ENCODE assay signal across 26 mouse cellular contexts in the genomic region with DNA sequence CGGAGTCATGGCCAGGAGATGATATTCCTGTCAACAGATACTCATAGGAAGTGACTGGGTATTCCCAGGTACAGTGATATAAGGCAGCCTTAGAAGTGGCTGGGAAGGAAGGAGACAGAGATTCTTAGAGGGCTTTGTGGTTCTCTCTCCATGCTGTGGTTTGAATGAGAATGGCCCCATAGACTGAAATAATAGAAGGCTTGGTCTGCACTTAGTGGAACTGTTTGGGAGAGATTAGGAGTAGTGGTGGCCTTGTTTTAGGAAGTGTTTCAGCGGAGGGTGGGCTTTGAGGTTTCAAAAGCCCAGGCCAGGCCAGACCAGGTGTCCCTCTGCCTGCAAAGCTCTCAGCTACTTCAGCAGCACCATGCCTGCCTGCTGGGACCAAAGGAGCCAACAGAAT.
"Had no signal": no experiment of that assay in that cellular context is flagged by ENCODE, and none has a peak within 500 bp of the region (broad histone marks: within the 10 kb centered on the region; RNA-seq: fewer than 3 reads in every experiment).

No protein-coding gene starts in this region.

- H3K4me1 ChIP-seq: embryonic facial prominence, embryonic 10.5 days; embryonic facial prominence, embryonic 12.5 days; embryonic facial prominence, embryonic 13.5 days; embryonic facial prominence, embryonic 15.5 days; forebrain, embryonic 12.5 days had no signal

- ATAC-seq: forebrain, embryonic 13.5 days; forebrain, embryonic 14.5 days; forebrain, embryonic 15.5 days; forebrain, embryonic 16.5 days; forebrain, postnatal 0 days had no signal

- H3K4me3 ChIP-seq: embryonic facial prominence, embryonic 10.5 days; embryonic facial prominence, embryonic 12.5 days; embryonic facial prominence, embryonic 13.5 days; embryonic facial prominence, embryonic 15.5 days; erythroblast, embryonic 14.5 days; forebrain, embryonic 10.5 days; forebrain, embryonic 12.5 days; forebrain, embryonic 13.5 days; forebrain, embryonic 15.5 days; gastrocnemius, adult 2 months; heart, adult 2 months had no signal

- DNase-seq: cerebellum, adult 9-11 months; cerebellum, postnatal 10 days; cerebellum, postnatal 14 days; cerebellum, postnatal 25 days; cerebellum, postnatal 36 days; embryo, embryonic 11 days; forebrain, postnatal 0 days; gastrocnemius, adult 2 months; gastrocnemius, postnatal 10 days; gastrocnemius, postnatal 14 days; gastrocnemius, postnatal 25 days; gastrocnemius, postnatal 36 days; heart, adult 11 months; heart, adult 18-20 months; heart, adult 2 months had no signal

- H3K36me3 ChIP-seq: embryonic facial prominence, embryonic 10.5 days; embryonic facial prominence, embryonic 12.5 days; embryonic facial prominence, embryonic 13.5 days; embryonic facial prominence, embryonic 15.5 days; forebrain, embryonic 10.5 days; forebrain, embryonic 12.5 days; forebrain, embryonic 15.5 days had no signal

- H3K27ac ChIP-seq: embryonic facial prominence, embryonic 10.5 days; embryonic facial prominence, embryonic 12.5 days; embryonic facial prominence, embryonic 13.5 days; embryonic facial prominence, embryonic 15.5 days; forebrain, embryonic 10.5 days; forebrain, embryonic 12.5 days; forebrain, embryonic 13.5 days; forebrain, embryonic 15.5 days; gastrocnemius, adult 2 months; heart, adult 2 months had no signal

- H3K9ac ChIP-seq: embryonic facial prominence, embryonic 12.5 days; embryonic facial prominence, embryonic 13.5 days; embryonic facial prominence, embryonic 15.5 days; forebrain, embryonic 12.5 days; forebrain, embryonic 13.5 days; forebrain, embryonic 15.5 days; forebrain, postnatal 0 days had no signal

- H3K9me3 ChIP-seq: embryonic facial prominence, embryonic 10.5 days; embryonic facial prominence, embryonic 12.5 days; embryonic facial prominence, embryonic 13.5 days; embryonic facial prominence, embryonic 15.5 days; forebrain, embryonic 10.5 days; forebrain, embryonic 12.5 days; forebrain, embryonic 13.5 days; forebrain, embryonic 15.5 days had no signal
